Mouse (Mus musculus): Measurements from ENCODE around the gene Rapgef4. TPM values are rescaled to one million over a fixed set of nuclear protein-coding genes. Genes with fewer than 3 reads are reported as not detected.

Rapgef4 gene
- polyA plus RNA-seq, 1 experiment from 2014 or later = 4.4 TPM

DNA sequence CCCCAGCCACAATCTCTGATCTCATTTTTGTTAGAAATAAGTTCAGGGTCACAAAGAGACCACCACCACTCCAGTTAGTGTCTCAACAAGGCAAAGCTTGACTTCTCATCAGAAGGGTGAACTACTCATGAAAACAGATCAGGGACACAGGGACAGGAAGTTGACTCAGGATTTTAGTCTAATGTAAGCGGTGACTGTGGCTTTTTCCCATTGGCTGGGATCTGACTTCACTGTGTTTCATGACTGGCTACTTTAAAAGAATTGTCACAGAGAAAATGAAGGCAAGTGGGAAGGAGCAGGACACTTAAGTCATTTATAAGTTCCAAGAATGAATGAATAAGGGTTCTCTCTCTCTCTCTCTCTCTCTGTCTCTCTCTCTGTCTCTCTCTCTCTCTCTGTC lies 45.5 kb downstream of the Rapgef4 start:
- H3K9me3 ChIP-seq (ENCODE audit: control insufficient read depth, low read depth, low read length) = no peaks in the 10 kb centered on the region
- ATAC-seq (ENCODE audit: insufficient number of reproducible peaks, insufficient read depth, low FRiP score, low read depth) = no peak
- H3K27ac ChIP-seq (ENCODE audit: low read length) = no peak overlapping the region
- no peak overlapping the region for H3K4me3 ChIP-seq (ENCODE audit: low read depth, low read length)
- no peaks in the 10 kb centered on the region for H3K36me3 ChIP-seq (ENCODE audit: control insufficient read depth, insufficient read depth, low read length)
- WGBS = 79% methylated on average over 1 of the region's 1 CpGs
- no peaks in the 10 kb centered on the region for H3K27me3 ChIP-seq (ENCODE audit: control insufficient read depth, insufficient read depth, low read length)
- no peak overlapping the region for H3K4me2 ChIP-seq (replicated peaks; ENCODE audit: low read depth, low read length)
- no peak overlapping the region for H3K9ac ChIP-seq (replicated peaks; ENCODE audit: low read depth, low read length)
- no peaks in the 10 kb centered on the region for H3K4me1 ChIP-seq (ENCODE audit: control insufficient read depth, insufficient read depth, low read length)

DNA sequence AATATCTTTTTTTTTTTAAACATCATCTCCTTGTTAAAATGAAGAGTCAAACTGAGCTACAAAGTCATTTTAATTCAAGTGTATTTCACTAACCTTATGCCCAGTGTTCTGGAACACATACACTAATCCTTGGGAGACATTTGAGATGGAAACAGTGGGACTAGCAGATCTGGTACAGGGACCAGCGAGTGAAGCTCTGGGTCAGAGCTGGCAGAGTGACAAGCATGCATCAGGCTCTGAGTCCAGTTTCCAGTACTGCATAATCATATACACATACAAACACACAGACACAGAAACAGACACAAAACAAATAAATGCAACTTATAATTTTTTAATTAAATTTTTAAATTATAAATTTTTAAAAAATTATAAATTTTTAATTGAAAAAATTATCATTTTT lies 48.0 kb downstream of the Rapgef4 start:
- Histone ChIP-seq H3K9ac (replicated peaks; ENCODE audit: low read depth, low read length) (no peak overlapping the region), H3K4me3 (ENCODE audit: low read depth, low read length) (no peak overlapping the region), H3K36me3 (ENCODE audit: control insufficient read depth, insufficient read depth, low read length) (no peaks in the 10 kb centered on the region), H3K27me3 (ENCODE audit: control insufficient read depth, insufficient read depth, low read length) (no peaks in the 10 kb centered on the region), H3K4me2 (replicated peaks; ENCODE audit: low read depth, low read length) (no peak overlapping the region), H3K27ac (ENCODE audit: low read length) (no peak overlapping the region), H3K4me1 (ENCODE audit: control insufficient read depth, insufficient read depth, low read length) (no peaks in the 10 kb centered on the region), H3K9me3 (ENCODE audit: control insufficient read depth, low read depth, low read length) (no peaks in the 10 kb centered on the region)
- no peak for ATAC-seq (ENCODE audit: insufficient number of reproducible peaks, insufficient read depth, low FRiP score, low read depth)
- 74% methylated on average over 1 of the region's 1 CpGs for WGBS

DNA sequence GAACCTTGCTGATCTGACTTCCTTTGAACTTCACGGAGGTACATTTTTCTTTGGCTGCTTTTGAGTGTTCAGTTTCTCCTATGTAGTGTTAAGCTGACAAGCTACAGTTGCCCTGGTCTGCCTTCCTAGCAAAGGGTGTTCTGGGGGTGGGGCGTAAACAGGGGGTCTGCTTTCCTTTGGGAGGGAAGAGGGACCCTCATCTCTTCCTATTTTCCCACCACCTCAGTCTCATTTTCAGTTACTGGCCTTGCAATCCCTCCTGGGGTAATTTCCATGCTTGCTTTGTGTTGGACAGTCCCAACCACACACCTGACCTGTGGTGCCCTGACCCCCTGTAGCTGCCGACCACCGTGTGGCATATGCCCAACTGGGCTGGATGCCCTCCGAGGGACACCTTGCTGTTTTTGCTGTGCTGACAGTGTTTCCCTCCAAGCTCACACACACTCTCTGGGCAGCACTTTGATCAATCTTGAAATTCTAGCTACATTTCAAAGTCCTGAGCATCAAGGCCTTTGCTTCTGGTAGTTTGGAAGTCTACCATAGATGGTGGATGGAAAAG lies 48.6 kb downstream of the Rapgef4 start:
- H3K4me3 ChIP-seq (ENCODE audit: low read depth, low read length) = no peak overlapping the region
- H3K9me3 ChIP-seq (ENCODE audit: control insufficient read depth, low read depth, low read length) = no peaks in the 10 kb centered on the region
- H3K27me3 ChIP-seq (ENCODE audit: control insufficient read depth, insufficient read depth, low read length) = no peaks in the 10 kb centered on the region
- no peak for ATAC-seq (ENCODE audit: insufficient number of reproducible peaks, insufficient read depth, low FRiP score, low read depth)
- no peaks in the 10 kb centered on the region for H3K36me3 ChIP-seq (ENCODE audit: control insufficient read depth, insufficient read depth, low read length)
- 79% methylated on average over 5 of the region's 5 CpGs for WGBS
- no peaks in the 10 kb centered on the region for H3K4me1 ChIP-seq (ENCODE audit: control insufficient read depth, insufficient read depth, low read length)
- no peak overlapping the region for H3K9ac ChIP-seq (replicated peaks; ENCODE audit: low read depth, low read length)
- H3K4me2 ChIP-seq (replicated peaks; ENCODE audit: low read depth, low read length) = no peak overlapping the region
- H3K27ac ChIP-seq (ENCODE audit: low read length) = no peak overlapping the region

DNA sequence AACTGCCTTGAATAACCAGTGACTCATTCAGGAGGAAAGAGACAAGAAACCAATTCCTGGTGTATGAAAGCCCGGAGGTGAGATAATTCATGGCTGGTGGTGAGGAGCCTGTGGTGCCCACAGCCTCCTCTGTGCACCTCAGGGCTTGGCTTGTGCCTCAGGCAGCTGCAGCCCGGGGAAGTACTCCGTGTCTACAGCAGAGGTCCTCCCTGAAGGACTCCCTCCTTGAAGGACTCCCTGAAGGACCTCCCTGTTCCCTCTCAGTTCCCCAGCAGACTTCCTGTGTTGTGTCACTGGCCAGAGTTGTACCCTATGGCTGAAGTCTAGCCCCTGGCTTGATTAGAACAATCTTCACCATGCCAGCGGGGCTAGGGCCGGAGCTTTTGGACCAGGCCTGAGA lies 50.7 kb downstream of the Rapgef4 start:
- Histone ChIP-seq H3K4me1 (ENCODE audit: control insufficient read depth, insufficient read depth, low read length) (no peaks in the 10 kb centered on the region), H3K27me3 (ENCODE audit: control insufficient read depth, insufficient read depth, low read length) (no peaks in the 10 kb centered on the region), H3K27ac (ENCODE audit: low read length) (no peak overlapping the region), H3K36me3 (ENCODE audit: control insufficient read depth, insufficient read depth, low read length) (no peaks in the 10 kb centered on the region), H3K4me2 (replicated peaks; ENCODE audit: low read depth, low read length) (no peak overlapping the region), H3K4me3 (ENCODE audit: low read depth, low read length) (no peak overlapping the region), H3K9me3 (ENCODE audit: control insufficient read depth, low read depth, low read length) (no peaks in the 10 kb centered on the region), H3K9ac (replicated peaks; ENCODE audit: low read depth, low read length) (no peak overlapping the region)
- ATAC-seq (ENCODE audit: insufficient number of reproducible peaks, insufficient read depth, low FRiP score, low read depth) = no peak
- 74% methylated on average over 5 of the region's 5 CpGs for WGBS

DNA sequence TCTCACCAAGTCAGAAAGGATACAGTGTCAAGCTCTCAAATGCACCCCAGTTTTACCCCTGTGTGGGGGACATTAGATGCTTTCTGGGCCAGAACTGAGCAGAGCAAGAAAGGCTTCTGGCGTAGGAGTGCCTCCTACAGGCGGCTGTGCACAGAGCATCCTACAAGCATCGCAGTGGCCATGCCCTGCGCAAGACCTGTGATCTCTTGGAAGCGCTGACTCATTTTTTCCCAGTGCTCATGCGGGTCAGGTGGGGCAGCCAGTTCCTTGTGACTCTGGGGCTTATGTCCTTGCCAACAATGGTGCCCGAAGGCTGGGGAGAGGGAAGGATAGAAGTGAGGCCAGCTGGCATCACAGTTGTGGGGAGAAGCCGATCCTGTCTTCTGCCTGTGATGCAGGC lies 54.6 kb downstream of the Rapgef4 start:
- no peaks in the 10 kb centered on the region for H3K27me3 ChIP-seq (ENCODE audit: control insufficient read depth, insufficient read depth, low read length)
- 60% methylated on average over 8 of the region's 8 CpGs for WGBS
- H3K36me3 ChIP-seq (ENCODE audit: control insufficient read depth, insufficient read depth, low read length) = no peaks in the 10 kb centered on the region
- H3K4me2 ChIP-seq (replicated peaks; ENCODE audit: low read depth, low read length) = no peak overlapping the region
- no peak overlapping the region for H3K4me3 ChIP-seq (ENCODE audit: low read depth, low read length)
- H3K9me3 ChIP-seq (ENCODE audit: control insufficient read depth, low read depth, low read length) = no peaks in the 10 kb centered on the region
- H3K9ac ChIP-seq (replicated peaks; ENCODE audit: low read depth, low read length) = no peak overlapping the region
- 0 out of 2 replicates have a peak, but pooled peaks cover 5% of the 10 kb centered on the region for H3K4me1 ChIP-seq (ENCODE audit: control insufficient read depth, insufficient read depth, low read length)
- no peak for ATAC-seq (ENCODE audit: insufficient number of reproducible peaks, insufficient read depth, low FRiP score, low read depth)
- H3K27ac ChIP-seq (ENCODE audit: low read length) = no peak overlapping the region

DNA sequence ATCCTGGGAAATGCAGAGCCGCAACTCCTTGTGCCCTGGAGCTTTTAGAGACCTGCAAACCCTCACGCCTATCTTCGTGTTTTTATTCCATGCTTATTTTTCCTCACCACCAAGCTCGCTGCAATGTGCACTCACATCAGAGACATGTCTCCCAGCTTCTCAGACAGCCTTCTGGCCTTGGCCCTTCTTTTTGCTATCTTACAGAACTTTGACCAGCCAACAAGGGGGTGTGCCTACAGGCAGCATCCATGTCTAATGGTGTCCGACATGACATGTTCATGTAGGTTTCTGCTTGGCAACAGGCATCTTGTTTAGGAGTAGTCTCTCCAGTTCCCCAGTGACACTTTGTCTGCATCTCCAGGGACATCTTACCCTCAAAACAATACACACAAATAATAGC lies 56.3 kb downstream of the Rapgef4 start:
- Histone ChIP-seq H3K9ac (replicated peaks; ENCODE audit: low read depth, low read length) (no peak overlapping the region), H3K4me2 (replicated peaks; ENCODE audit: low read depth, low read length) (no peak overlapping the region), H3K4me1 (ENCODE audit: control insufficient read depth, insufficient read depth, low read length) (0 out of 2 replicates have a peak, but pooled peaks cover 5% of the 10 kb centered on the region), H3K4me3 (ENCODE audit: low read depth, low read length) (no peak overlapping the region), H3K27me3 (ENCODE audit: control insufficient read depth, insufficient read depth, low read length) (no peaks in the 10 kb centered on the region), H3K9me3 (ENCODE audit: control insufficient read depth, low read depth, low read length) (no peaks in the 10 kb centered on the region), H3K27ac (ENCODE audit: low read length) (no peak overlapping the region), H3K36me3 (ENCODE audit: control insufficient read depth, insufficient read depth, low read length) (no peaks in the 10 kb centered on the region)
- 94% methylated on average over 5 of the region's 5 CpGs for WGBS
- ATAC-seq (ENCODE audit: insufficient number of reproducible peaks, insufficient read depth, low FRiP score, low read depth) = no peak

DNA sequence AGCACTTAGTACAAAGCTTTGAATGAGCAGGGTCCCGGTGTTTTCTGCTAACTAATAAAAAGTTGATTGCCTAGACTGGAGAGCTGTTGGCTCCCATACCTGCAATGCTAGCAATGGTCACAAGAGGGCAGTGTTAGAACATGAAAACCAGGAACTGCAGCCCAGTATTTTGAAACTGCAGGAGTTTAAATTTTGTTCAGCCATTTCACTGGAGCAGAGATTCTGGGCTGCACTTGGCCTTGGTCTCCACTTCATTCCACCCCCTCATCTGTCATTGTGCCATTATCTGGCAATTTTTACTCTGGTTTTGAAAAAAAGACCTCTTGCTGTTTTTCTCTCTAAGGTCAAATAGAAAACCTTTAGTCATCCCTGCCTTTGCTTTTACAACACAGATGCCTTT lies 57.2 kb downstream of the Rapgef4 start:
- 0 out of 2 replicates have a peak, but pooled peaks cover 5% of the 10 kb centered on the region for H3K4me1 ChIP-seq (ENCODE audit: control insufficient read depth, insufficient read depth, low read length)
- no peak for ATAC-seq (ENCODE audit: insufficient number of reproducible peaks, insufficient read depth, low FRiP score, low read depth)
- no peaks in the 10 kb centered on the region for H3K27me3 ChIP-seq (ENCODE audit: control insufficient read depth, insufficient read depth, low read length)
- 18% methylated on average over 1 of the region's 1 CpGs for WGBS
- no peak overlapping the region for H3K27ac ChIP-seq (ENCODE audit: low read length)
- no peaks in the 10 kb centered on the region for H3K36me3 ChIP-seq (ENCODE audit: control insufficient read depth, insufficient read depth, low read length)
- H3K9ac ChIP-seq (replicated peaks; ENCODE audit: low read depth, low read length) = no peak overlapping the region
- no peak overlapping the region for H3K4me3 ChIP-seq (ENCODE audit: low read depth, low read length)
- H3K9me3 ChIP-seq (ENCODE audit: control insufficient read depth, low read depth, low read length) = no peaks in the 10 kb centered on the region
- no peak overlapping the region for H3K4me2 ChIP-seq (replicated peaks; ENCODE audit: low read depth, low read length)

DNA sequence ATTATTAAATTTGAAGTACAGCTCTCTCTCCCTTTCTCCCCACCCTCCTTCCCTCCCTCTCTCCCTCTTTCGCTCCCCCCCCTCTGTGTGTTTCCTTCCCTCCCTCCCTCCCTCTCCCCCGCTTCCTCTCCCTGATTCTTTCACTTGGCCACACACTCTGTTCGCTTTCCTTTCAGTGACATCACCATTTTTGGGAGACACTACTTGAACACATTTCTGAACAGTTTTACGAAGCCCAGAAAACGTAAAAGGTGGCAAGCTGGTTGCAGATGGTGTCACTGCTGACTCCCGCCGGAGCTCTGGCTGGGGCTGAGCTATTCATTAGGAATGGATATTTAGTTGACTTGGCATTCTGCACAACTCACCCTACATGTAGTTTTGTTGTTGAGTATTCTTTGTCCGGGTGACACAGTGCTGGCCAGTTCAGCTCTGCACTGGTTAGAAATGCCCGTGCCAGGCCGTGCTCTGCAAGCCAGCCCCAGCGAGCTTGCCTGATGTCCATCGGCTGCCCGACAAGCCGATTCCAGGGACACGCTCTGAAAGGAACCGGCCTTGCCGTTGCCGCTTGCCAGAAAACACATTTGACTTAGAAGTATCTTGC lies 57.7 kb downstream of the Rapgef4 start:
- H3K9me3 ChIP-seq (ENCODE audit: control insufficient read depth, low read depth, low read length) = no peaks in the 10 kb centered on the region
- no peak for ATAC-seq (ENCODE audit: insufficient number of reproducible peaks, insufficient read depth, low FRiP score, low read depth)

More for the DNA sequence above, 57.7 kb downstream of the Rapgef4 start:
- Histone ChIP-seq H3K4me2 (replicated peaks; ENCODE audit: low read depth, low read length) (peak overlapping the region; percentile 12), H3K36me3 (ENCODE audit: control insufficient read depth, insufficient read depth, low read length) (no peaks in the 10 kb centered on the region), H3K27ac (ENCODE audit: low read length) (no peak overlapping the region), H3K4me3 (ENCODE audit: low read depth, low read length) (no peak overlapping the region), H3K27me3 (ENCODE audit: control insufficient read depth, insufficient read depth, low read length) (no peaks in the 10 kb centered on the region), H3K4me1 (ENCODE audit: control insufficient read depth, insufficient read depth, low read length) (0 out of 2 replicates have a peak, but pooled peaks cover 5% of the 10 kb centered on the region), H3K9ac (replicated peaks; ENCODE audit: low read depth, low read length) (no peak overlapping the region)
- WGBS = 68% methylated on average over 18 of the region's 18 CpGs
